Mouse (Mus musculus) embryonic facial prominence, embryonic 10.5 days (tissue): ENCODE results near the gene Pgm2. TPM values are rescaled to one million over a fixed set of nuclear protein-coding genes. Genes with fewer than 3 reads are reported as not detected.

Experiments
- DNase-seq: peaks from one replicate; pipeline ENCODE4 v3.0.0-alpha.2; 2017; ENCODE audit warnings: low spot score
- H3K27ac ChIP-seq: fragments of 300-500 bp; sonication (generic); replicated peaks from 2 replicates; pipeline ENCODE4 v1.5.1; 2016; ENCODE audit warnings: mild to moderate bottlenecking
- H3K27me3 ChIP-seq: fragments of 300-500 bp; sonication (generic); replicated peaks from 2 replicates; pipeline ENCODE4 v1.6.1; 2016; ENCODE audit warnings: low read depth, mild to moderate bottlenecking; ENCODE audit not compliant: poor library complexity, severe bottlenecking
- H3K36me3 ChIP-seq: fragments of 300-500 bp; sonication (generic); replicated peaks from 2 replicates; pipeline ENCODE4 v1.6.1; 2016; ENCODE audit warnings: mild to moderate bottlenecking, moderate library complexity
- H3K4me1 ChIP-seq: fragments of 300-500 bp; sonication (generic); 2 replicates; pipeline ENCODE4 v1.6.1; 2016
- H3K4me3 ChIP-seq: fragments of 300-500 bp; sonication (generic); 2 replicates; pipeline ENCODE4 v1.5.1; 2016; ENCODE audit warnings: mild to moderate bottlenecking, moderate library complexity
- H3K9me3 ChIP-seq: fragments of 300-500 bp; sonication (generic); 2 replicates; pipeline ENCODE4 v1.6.1; 2016; ENCODE audit warnings: mild to moderate bottlenecking
- WGBS: fragments of 180-500 bp; shearing (Covaris S2); methylation state at CpG from one replicate; pipeline ENCODE4 v1.1.7; 2016; 5-methylcytosine and 5-hydroxymethylcytosine counted together
- microRNA-seq: library from miRNA; unstranded; fragments of <30 nt; microRNA quantifications from one replicate; pipeline ENCODE4, GENCODE M21; 2017
- polyA plus RNA-seq: library from polyadenylated mRNA; unstranded; fragments of >200 nt; fragmentation: Nextera tagmentation; extraction: Ambion mirVana; gene quantifications from 2 replicates; pipeline ENCODE4 v1.2.1, GENCODE M21; 2016

The Pgm2 gene
- polyA plus RNA-seq, 1 experiment from 2014 or later, result 26.3 TPM

DNA sequence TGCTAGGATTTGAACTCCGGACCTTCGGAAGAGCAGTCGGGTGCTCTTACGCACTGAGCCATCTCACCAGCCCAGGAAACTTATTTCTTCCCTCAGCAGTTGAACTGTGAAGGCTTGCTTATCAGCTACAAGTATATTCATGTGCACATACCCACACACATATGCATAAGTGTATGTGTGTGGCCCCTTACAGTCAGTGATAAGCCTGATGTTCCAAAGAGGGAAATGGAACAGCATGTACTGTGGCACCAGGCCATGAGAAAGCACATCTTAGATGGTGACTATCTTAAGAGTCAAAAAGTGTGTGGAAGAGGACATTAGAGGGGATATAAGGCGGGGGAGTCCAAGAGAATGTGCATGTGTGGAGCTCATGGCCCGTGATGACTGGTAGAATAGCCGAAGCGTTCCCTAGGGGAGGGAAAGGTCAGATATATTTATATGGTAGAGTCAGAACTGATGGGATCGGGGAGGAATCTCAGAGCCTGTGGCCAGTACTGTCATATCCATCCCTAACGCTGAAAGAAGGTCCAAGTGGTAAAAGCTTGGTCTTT lies 76.3 kb downstream of the Pgm2 start:
- 94% methylated on average over 10 of the region's 10 CpGs for WGBS
- no peaks in the 10 kb centered on the region for H3K36me3 ChIP-seq
- H3K4me3 ChIP-seq, result no peak overlapping the region

DNA sequence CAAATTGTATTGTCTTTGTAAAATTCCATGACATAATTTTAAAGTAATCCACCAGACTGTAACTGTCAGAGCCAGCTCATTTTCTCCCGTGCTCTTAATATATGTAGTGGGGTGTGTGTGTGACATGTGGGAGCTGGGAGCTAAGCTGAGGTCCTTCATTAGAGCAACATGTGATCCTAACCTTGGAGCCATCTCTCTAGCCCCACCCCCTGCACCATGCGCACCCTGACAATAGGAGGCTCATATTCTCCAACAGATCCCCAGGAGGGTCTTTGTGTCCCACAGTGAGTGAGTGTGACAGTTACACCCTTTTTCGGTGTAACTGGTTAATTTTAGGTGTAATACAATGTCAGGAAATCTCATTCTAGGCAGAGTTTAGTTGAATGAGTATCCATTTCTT lies 80.1 kb downstream of the Pgm2 start:
- no peak for DNase-seq
- H3K4me3 ChIP-seq, result no peak overlapping the region
- peaks cover 6% of the 10 kb centered on the region; the same call in 1 of the 2 replicates for H3K4me1 ChIP-seq
- no peaks in the 10 kb centered on the region for H3K27me3 ChIP-seq
- no peak overlapping the region for H3K27ac ChIP-seq
- WGBS, result 80% methylated on average over 3 of the region's 3 CpGs
- no peaks in the 10 kb centered on the region for H3K36me3 ChIP-seq
- H3K9me3 ChIP-seq, result no peaks in the 10 kb centered on the region

More for the DNA sequence above, 76.3 kb downstream of the Pgm2 start:
- 0 out of 2 replicates have a peak, but pooled peaks cover 7% of the 10 kb centered on the region for H3K27me3 ChIP-seq
- H3K27ac ChIP-seq, result no peak overlapping the region
- no peaks in the 10 kb centered on the region for H3K9me3 ChIP-seq
- DNase-seq, result no peak
- peaks cover 2% of the 10 kb centered on the region; the same call in 1 of the 2 replicates for H3K4me1 ChIP-seq

DNA sequence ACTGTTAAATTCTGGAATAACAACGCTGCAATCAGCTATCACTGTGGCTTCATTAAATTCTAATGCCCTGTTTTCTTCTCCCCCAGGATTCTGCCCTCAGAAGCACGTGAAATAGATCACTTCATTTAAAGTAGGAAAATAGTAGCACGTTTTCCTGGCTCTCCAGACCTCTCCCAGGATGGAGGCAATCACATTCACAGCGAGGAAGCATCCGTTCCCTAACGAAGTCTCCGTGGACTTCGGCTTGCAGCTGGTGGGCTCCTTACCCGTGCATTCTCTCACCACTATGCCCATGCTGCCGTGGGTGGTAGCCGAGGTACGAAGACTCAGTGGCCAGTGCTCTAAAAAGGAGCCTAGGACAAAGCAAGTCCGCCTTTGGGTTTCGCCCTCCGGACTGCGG lies 80.6 kb downstream of the Pgm2 start:
- Histone ChIP-seq H3K4me1 (peaks cover 6% of the 10 kb centered on the region; the same call in 1 of the 2 replicates), H3K27ac (no peak overlapping the region), H3K27me3 (no peaks in the 10 kb centered on the region), H3K36me3 (no peaks in the 10 kb centered on the region), H3K9me3 (no peaks in the 10 kb centered on the region), H3K4me3 (no peak overlapping the region)
- WGBS, result 84% methylated on average over 16 of the region's 16 CpGs
- DNase-seq, result no peak

GRCm38 (mm10) chr5:64174429-64174935 lies 81.7 kb downstream of the Pgm2 start:
- Histone ChIP-seq H3K27me3 (no peaks in the 10 kb centered on the region), H3K4me3 (no peak overlapping the region), H3K9me3 (no peaks in the 10 kb centered on the region), H3K36me3 (no peaks in the 10 kb centered on the region), H3K4me1 (peaks cover 6% of the 10 kb centered on the region; the same call in 1 of the 2 replicates), H3K27ac (no peak overlapping the region)
- 71% methylated on average over 5 of the region's 5 CpGs for WGBS
- no peak for DNase-seq

Small RNAs within 50 kb of the gene (microRNA-seq; reads per million reads assigned to microRNA genes)
- not detected for gene Gm22395
- not detected for gene Gm23967

Other genes starting within 250 kb of the Pgm2 start
- gene Rell1, start 124.1 kb upstream of the Pgm2 start, polyA plus RNA-seq, result 13.9 and 14.0 TPM in 2 replicates
- 32.9 TPM in 2 replicates for gene Tbc1d1, start 63.4 kb downstream of the Pgm2 start, polyA plus RNA-seq